Mouse (Mus musculus) midbrain, embryonic 10.5 days (tissue): ENCODE measurements around the gene Auts2. TPM values are rescaled to one million over a fixed set of nuclear protein-coding genes. Genes with fewer than 3 reads are reported as not detected.

Experiments
- DNase-seq: peaks from one replicate; pipeline ENCODE4 v3.0.0-alpha.2; 2017; ENCODE audit warnings: low spot score
- H3K27ac ChIP-seq: fragments of 300-500 bp; sonication (generic); replicated peaks from 2 replicates; pipeline ENCODE4 v1.5.1; 2016; ENCODE audit warnings: mild to moderate bottlenecking
- H3K27me3 ChIP-seq: fragments of 300-500 bp; sonication (generic); 2 replicates; pipeline ENCODE4 v1.6.1; 2016; ENCODE audit warnings: low read depth, mild to moderate bottlenecking; ENCODE audit not compliant: poor library complexity, severe bottlenecking
- H3K36me3 ChIP-seq: fragments of 300-500 bp; sonication (generic); 2 replicates; pipeline ENCODE4 v1.6.1; 2016; ENCODE audit warnings: mild to moderate bottlenecking, moderate library complexity
- H3K4me1 ChIP-seq: fragments of 300-500 bp; sonication (generic); 2 replicates; pipeline ENCODE4 v1.6.1; 2016
- H3K4me3 ChIP-seq: fragments of 300-500 bp; sonication (generic); 2 replicates; pipeline ENCODE4 v1.5.1; 2016; ENCODE audit warnings: mild to moderate bottlenecking, moderate library complexity
- H3K9me3 ChIP-seq: fragments of 300-500 bp; sonication (generic); replicated peaks from 2 replicates; pipeline ENCODE4 v1.6.1; 2016; ENCODE audit warnings: mild to moderate bottlenecking
- WGBS: fragments of 180-500 bp; shearing (Covaris S2); methylation state at CpG from one replicate; pipeline ENCODE4 v1.1.7; 2016; 5-methylcytosine and 5-hydroxymethylcytosine counted together
- polyA plus RNA-seq: library from polyadenylated mRNA; unstranded; fragments of >200 nt; fragmentation: Nextera tagmentation; extraction: Ambion mirVana; gene quantifications from 2 replicates; pipeline ENCODE4 v1.2.1, GENCODE M21; 2016

Auts2 gene
- polyA plus RNA-seq, 1 experiment from 2014 or later: 32.3 TPM

DNA sequence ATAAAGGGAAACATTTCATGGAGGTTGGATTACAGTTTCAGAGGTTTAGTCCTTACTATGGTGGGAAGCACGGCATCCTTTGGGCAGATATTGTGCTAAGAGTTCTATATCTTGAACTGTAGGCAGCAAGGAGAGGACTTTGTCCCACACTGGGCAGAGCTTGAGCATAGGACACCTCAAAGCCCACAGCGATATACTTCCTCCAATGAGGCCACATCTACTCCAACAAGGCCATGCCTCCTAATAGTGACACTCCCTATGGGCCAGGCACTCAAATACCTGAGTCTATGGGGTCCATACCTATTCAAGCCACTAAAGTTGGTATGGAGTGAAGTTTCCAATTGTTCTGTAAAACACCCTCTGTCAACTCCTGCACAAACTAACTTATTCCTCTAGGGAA, 106.7 kb downstream of the Auts2 start:
- WGBS: 95% methylated on average over 2 of the region's 2 CpGs
- Histone ChIP-seq H3K27me3 (no peaks in the 10 kb centered on the region), H3K4me3 (no peak overlapping the region), H3K4me1 (peaks cover 18% of the 10 kb centered on the region), H3K27ac (no peak overlapping the region), H3K9me3 (no peaks in the 10 kb centered on the region), H3K36me3 (no peaks in the 10 kb centered on the region)
- no peak for DNase-seq

GRCm38 (mm10) chr5:132435401-132435800, 107.7 kb downstream of the Auts2 start:
- 73% methylated on average over 5 of the region's 5 CpGs for WGBS
- Histone ChIP-seq H3K4me1 (peaks cover 18% of the 10 kb centered on the region), H3K9me3 (no peaks in the 10 kb centered on the region), H3K27ac (no peak overlapping the region), H3K27me3 (no peaks in the 10 kb centered on the region), H3K36me3 (no peaks in the 10 kb centered on the region), H3K4me3 (no peak overlapping the region)
- no peak for DNase-seq

GRCm38 (mm10) chr5:132433377-132434115, 109.6 kb downstream of the Auts2 start:
- no peak overlapping the region for H3K4me3 ChIP-seq
- no peak overlapping the region for H3K27ac ChIP-seq
- no peaks in the 10 kb centered on the region for H3K36me3 ChIP-seq
- H3K27me3 ChIP-seq: no peaks in the 10 kb centered on the region
- H3K4me1 ChIP-seq: peaks cover 11% of the 10 kb centered on the region
- H3K9me3 ChIP-seq: no peaks in the 10 kb centered on the region
- DNase-seq: no peak
- 89% methylated on average over 6 of the region's 6 CpGs for WGBS

DNA sequence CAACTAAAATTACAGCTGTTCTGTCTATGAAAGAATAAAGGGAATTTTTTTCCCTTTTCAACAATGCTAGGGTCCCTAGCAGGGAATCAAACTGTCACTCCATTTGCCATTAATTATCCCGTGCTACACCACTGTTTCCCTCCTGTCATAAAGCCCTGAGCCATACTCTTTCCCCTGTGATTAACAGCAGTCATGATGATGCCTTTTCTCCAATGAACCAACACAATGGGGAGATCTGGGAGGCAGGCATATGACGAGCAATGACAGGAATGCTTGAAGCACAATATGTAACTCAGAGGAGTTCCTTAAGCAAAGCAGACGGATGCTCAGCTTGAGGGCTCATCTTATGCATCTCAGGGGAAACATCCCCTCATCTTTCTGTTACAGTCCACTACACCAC, 113.8 kb downstream of the Auts2 start:
- H3K27ac ChIP-seq: no peak overlapping the region
- DNase-seq: no peak
- no peaks in the 10 kb centered on the region for H3K27me3 ChIP-seq
- H3K36me3 ChIP-seq: no peaks in the 10 kb centered on the region
- WGBS: 85% methylated on average over 3 of the region's 3 CpGs
- peaks cover 3% of the 10 kb centered on the region; the same call in 1 of the 2 replicates for H3K4me1 ChIP-seq
- no peak overlapping the region for H3K4me3 ChIP-seq
- H3K9me3 ChIP-seq: no peaks in the 10 kb centered on the region

GRCm38 (mm10) chr5:132426342-132426741, 116.8 kb downstream of the Auts2 start:
- no peak overlapping the region for H3K4me3 ChIP-seq
- no peak overlapping the region for H3K27ac ChIP-seq
- no peaks in the 10 kb centered on the region for H3K9me3 ChIP-seq
- 71% methylated on average over 3 of the region's 3 CpGs for WGBS
- H3K36me3 ChIP-seq: no peaks in the 10 kb centered on the region
- no peak for DNase-seq
- no peaks in the 10 kb centered on the region for H3K4me1 ChIP-seq
- no peaks in the 10 kb centered on the region for H3K27me3 ChIP-seq

- Histone ChIP-seq H3K4me1 (no peaks in the 10 kb centered on the region), H3K36me3 (no peaks in the 10 kb centered on the region), H3K4me3 (no peak overlapping the region), H3K27me3 (no peaks in the 10 kb centered on the region), H3K27ac (no peak overlapping the region), H3K9me3 (no peaks in the 10 kb centered on the region)
- DNase-seq: no peak
- 92% methylated on average over 6 of the region's 6 CpGs for WGBS
These were observed 117.3 kb downstream of the Auts2 start for GRCm38 (mm10) chr5:132425792-132426309.

GRCm38 (mm10) chr5:132410338-132410852, 132.7 kb downstream of the Auts2 start:
- peak overlapping the region; percentile 46 for H3K27ac ChIP-seq
- 52% methylated on average over 4 of the region's 4 CpGs for WGBS
- no peaks in the 10 kb centered on the region for H3K9me3 ChIP-seq
- H3K4me1 ChIP-seq: peaks cover 35% of the 10 kb centered on the region
- no peaks in the 10 kb centered on the region for H3K27me3 ChIP-seq
- peak; percentile 31 for DNase-seq
- H3K36me3 ChIP-seq: no peaks in the 10 kb centered on the region
- H3K4me3 ChIP-seq: no peak overlapping the region

DNA sequence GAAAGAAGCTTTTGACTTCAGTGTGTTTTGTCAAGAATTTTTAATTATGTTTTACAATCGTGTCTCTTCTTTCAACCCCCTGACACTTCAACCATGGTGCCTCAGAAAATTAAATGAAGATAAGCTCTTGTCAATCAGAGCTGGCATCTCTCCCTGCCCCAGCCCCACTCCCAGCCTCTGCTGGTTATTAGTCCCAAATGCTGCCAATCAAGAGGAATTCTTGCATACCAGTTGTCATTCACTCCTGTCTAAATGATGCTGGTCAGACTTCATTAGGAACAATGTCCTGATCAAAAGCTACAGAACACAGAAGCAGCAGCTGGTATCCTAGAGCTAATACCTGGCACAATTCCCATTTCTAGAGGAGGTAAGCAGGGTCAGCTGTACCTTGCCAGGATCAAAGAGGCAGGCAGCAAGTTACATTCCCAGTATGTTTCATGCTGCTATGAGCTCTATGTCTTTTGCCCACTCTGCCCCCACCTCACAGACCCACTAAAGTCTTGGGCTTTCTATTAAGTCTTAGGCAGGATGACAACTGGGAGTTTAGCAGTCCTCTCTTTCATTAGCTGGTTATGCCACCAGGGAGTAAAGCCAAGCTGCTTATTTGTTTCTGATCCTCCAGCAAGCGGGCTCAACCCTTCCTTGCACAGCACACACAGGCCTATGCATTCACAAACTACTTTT, 134.1 kb downstream of the Auts2 start:
- H3K36me3 ChIP-seq: no peaks in the 10 kb centered on the region
- WGBS: 31% methylated on average over 2 of the region's 2 CpGs
- no peaks in the 10 kb centered on the region for H3K9me3 ChIP-seq
- no peak for DNase-seq
- no peaks in the 10 kb centered on the region for H3K27me3 ChIP-seq
- no peak overlapping the region for H3K4me3 ChIP-seq
- peaks cover 35% of the 10 kb centered on the region for H3K4me1 ChIP-seq
- H3K27ac ChIP-seq: no peak overlapping the region

GRCm38 (mm10) chr5:132400556-132400955, 142.6 kb downstream of the Auts2 start:
- no peak overlapping the region for H3K4me3 ChIP-seq
- no peaks in the 10 kb centered on the region for H3K9me3 ChIP-seq
- no peak overlapping the region for H3K27ac ChIP-seq
- DNase-seq: no peak
- H3K4me1 ChIP-seq: peaks cover 57% of the 10 kb centered on the region
- 89% methylated on average over 10 of the region's 10 CpGs for WGBS
- no peaks in the 10 kb centered on the region for H3K36me3 ChIP-seq
- H3K27me3 ChIP-seq: no peaks in the 10 kb centered on the region

DNA sequence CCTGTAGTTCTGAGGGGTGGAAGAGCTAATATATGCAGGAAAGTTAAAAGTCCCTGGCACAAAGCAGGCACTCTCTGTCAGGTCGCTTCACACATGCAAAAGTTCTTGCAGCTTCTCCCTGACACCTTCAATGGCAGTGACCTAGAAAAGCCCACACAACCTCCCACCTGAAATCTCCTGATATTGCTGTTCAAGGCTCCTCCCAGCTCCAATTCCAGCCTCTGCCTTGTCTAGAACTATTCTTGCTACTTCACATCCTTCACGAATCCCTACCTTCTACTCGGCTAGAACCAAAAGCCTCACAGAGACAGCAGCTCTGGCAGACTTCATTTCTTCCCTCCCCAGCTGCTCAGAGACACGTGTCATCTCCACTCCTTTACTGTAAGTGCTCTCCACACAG, 143.7 kb downstream of the Auts2 start:
- Histone ChIP-seq H3K4me1 (peaks cover 67% of the 10 kb centered on the region), H3K4me3 (no peak overlapping the region), H3K36me3 (no peaks in the 10 kb centered on the region), H3K9me3 (no peaks in the 10 kb centered on the region), H3K27me3 (no peaks in the 10 kb centered on the region), H3K27ac (no peak overlapping the region)
- WGBS: 47% methylated on average over 4 of the region's 4 CpGs
- no peak for DNase-seq

DNA sequence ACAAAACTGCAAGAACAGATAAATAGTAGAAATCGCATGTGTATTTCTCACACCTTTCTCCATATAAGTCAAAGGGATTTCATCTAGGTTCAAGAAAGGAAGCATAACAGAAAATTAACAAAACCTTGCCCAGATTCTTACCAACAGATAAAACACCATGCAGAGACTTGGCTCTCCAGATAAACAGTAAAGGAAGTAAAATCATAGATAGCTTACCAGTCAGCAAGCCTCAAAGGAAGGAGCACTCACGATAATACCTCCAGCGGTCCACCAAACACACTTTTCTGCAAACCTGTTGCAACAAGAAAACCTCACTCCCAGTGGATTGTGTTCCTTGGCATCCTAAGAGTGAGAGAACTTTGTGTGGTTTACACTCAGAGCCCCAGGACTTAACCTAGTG, 147.2 kb downstream of the Auts2 start:
- WGBS: 95% methylated on average over 3 of the region's 3 CpGs
- Histone ChIP-seq H3K36me3 (no peaks in the 10 kb centered on the region), H3K4me3 (no peak overlapping the region), H3K27ac (no peak overlapping the region), H3K27me3 (no peaks in the 10 kb centered on the region), H3K4me1 (peaks cover 72% of the 10 kb centered on the region), H3K9me3 (no peaks in the 10 kb centered on the region)
- DNase-seq: no peak

DNA sequence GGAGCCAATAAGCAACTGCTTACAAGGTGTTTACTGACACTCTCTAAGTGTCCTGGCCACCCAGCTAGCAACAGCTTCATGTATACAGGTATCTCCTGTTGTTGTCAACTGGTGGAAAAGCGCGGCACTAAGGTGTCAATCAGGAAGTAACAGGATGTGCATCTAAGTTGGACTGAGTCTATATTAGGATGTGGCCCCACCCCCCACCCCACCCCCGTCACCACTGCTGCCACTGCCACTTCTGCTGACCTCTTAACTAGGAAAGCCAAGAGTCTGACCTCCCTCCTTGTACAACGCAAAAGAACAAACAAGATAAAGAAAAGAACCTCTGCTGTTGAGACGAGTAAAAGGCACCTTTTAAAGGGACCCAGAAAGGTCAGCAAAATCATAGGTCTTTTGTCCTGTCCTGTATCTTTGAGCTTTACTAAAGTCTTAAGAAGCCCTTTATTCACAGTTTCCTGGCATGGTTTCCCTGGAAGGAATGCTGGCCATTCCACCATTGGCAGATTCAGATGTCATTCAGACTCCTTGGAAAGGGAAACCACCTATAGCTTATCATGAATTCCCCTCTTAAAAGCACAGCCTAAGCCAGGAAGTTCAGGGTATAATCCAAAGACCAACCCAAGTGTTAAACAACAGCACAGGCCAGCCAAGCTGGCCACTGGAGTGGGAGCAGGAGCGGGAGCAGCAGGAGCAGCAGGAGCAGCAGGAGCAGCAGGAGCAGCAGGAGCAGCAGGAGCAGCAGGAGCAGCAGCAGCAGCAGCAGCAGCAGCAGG, 148.2 kb downstream of the Auts2 start:
- Histone ChIP-seq H3K27me3 (no peaks in the 10 kb centered on the region), H3K27ac (0 out of 2 replicates have a peak overlapping the region, but pooled peaks have one; percentile 38), H3K36me3 (no peaks in the 10 kb centered on the region), H3K4me1 (peaks cover 62% of the 10 kb centered on the region), H3K4me3 (no peak overlapping the region), H3K9me3 (no peaks in the 10 kb centered on the region)
- whole genome bisulfite sequencing: 38% methylated on average over 6 of the region's 6 CpGs
- DNase-seq: no peak
